Mouse (Mus musculus) embryonic facial prominence, embryonic 10.5 days (tissue): Measurements from ENCODE around the gene Adam23. TPM values are rescaled to one million over a fixed set of nuclear protein-coding genes. Genes with fewer than 3 reads are reported as not detected.

Experiments used
- DNase-seq: peaks from one replicate; pipeline ENCODE4 v3.0.0-alpha.2; 2017; ENCODE audit warnings: low spot score
- H3K27ac ChIP-seq: fragments of 300-500 bp; sonication (generic); replicated peaks from 2 replicates; pipeline ENCODE4 v1.5.1; 2016; ENCODE audit warnings: mild to moderate bottlenecking
- H3K27me3 ChIP-seq: fragments of 300-500 bp; sonication (generic); replicated peaks from 2 replicates; pipeline ENCODE4 v1.6.1; 2016; ENCODE audit warnings: low read depth, mild to moderate bottlenecking; ENCODE audit not compliant: poor library complexity, severe bottlenecking
- H3K36me3 ChIP-seq: fragments of 300-500 bp; sonication (generic); replicated peaks from 2 replicates; pipeline ENCODE4 v1.6.1; 2016; ENCODE audit warnings: mild to moderate bottlenecking, moderate library complexity
- H3K4me1 ChIP-seq: fragments of 300-500 bp; sonication (generic); 2 replicates; pipeline ENCODE4 v1.6.1; 2016
- H3K4me3 ChIP-seq: fragments of 300-500 bp; sonication (generic); 2 replicates; pipeline ENCODE4 v1.5.1; 2016; ENCODE audit warnings: mild to moderate bottlenecking, moderate library complexity
- H3K9me3 ChIP-seq: fragments of 300-500 bp; sonication (generic); 2 replicates; pipeline ENCODE4 v1.6.1; 2016; ENCODE audit warnings: mild to moderate bottlenecking
- WGBS: fragments of 180-500 bp; shearing (Covaris S2); methylation state at CpG from one replicate; pipeline ENCODE4 v1.1.7; 2016; 5-methylcytosine and 5-hydroxymethylcytosine counted together
- polyA plus RNA-seq: library from polyadenylated mRNA; unstranded; fragments of >200 nt; fragmentation: Nextera tagmentation; extraction: Ambion mirVana; gene quantifications from 2 replicates; pipeline ENCODE4 v1.2.1, GENCODE M21; 2016

Adam23 gene
- polyA plus RNA-seq, 1 experiment from 2014 or later: 5.1 TPM

DNA sequence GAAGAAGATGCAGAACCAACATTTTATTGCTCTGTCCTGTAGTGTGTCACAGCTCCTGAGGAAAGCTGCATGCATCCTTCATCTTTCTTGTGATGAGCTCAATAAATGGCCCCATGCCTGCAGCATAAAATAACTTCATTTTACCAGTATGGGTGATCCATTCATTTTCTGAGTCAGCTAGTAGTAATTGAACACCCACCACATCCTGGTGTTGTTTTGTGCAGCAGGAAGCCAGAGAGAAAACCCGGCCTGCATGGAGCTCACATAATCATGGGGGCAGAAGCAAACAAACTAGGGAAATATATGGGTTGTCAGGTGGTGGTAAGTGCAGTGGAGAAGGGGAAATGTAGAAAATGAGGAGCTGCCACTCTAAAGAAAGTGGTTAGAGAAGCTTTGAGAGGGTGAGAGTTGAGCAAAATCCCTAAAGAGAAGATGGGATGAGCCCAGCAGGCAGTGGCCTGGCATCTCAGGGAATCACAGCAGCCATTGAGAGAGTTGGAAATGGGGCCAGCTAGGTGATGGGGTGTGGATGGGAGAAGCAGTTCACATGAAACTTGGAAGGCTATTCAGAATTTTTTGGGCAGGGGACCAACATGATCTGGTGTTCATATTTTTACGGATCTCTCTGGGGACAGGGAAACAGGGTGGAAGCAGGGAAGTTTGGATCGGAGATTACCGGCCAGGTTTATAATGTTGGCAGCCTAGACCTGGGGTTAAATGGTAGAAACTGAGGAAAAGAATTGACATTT is 116.3 kb downstream of the Adam23 start:
- DNase-seq: no peak
- Histone ChIP-seq H3K27me3 (no peaks in the 10 kb centered on the region), H3K4me1 (peaks cover 15% of the 10 kb centered on the region), H3K4me3 (no peak overlapping the region), H3K27ac (no peak overlapping the region), H3K9me3 (no peaks in the 10 kb centered on the region), H3K36me3 (no peaks in the 10 kb centered on the region)
- 85% methylated on average over 4 of the region's 4 CpGs for WGBS

DNA sequence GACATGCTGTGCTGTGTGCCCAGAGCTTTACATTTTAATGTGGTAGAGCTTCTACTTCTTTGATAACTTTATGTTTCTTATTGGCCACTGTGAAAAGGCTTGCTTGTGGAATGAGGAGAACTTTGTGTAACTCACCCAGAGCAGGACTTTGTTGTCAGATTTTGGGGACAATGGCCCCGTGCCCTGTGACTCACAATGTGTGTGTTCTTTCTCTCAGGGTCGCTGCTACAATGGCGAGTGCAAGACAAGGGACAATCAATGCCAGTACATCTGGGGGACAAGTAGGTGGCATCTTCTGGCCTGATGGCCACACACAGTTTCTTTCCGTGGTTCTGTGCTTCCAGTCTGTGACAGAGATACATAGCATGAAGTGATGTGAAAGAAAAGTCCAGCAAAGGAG is 118.2 kb downstream of the Adam23 start:
- Histone ChIP-seq H3K4me3 (no peak overlapping the region), H3K36me3 (no peaks in the 10 kb centered on the region), H3K9me3 (no peaks in the 10 kb centered on the region), H3K27me3 (no peaks in the 10 kb centered on the region), H3K4me1 (peaks cover 17% of the 10 kb centered on the region), H3K27ac (peak overlapping the region; percentile 44; the same call in 1 of the 2 replicates)
- 57% methylated on average over 4 of the region's 4 CpGs for WGBS
- no peak for DNase-seq

DNA sequence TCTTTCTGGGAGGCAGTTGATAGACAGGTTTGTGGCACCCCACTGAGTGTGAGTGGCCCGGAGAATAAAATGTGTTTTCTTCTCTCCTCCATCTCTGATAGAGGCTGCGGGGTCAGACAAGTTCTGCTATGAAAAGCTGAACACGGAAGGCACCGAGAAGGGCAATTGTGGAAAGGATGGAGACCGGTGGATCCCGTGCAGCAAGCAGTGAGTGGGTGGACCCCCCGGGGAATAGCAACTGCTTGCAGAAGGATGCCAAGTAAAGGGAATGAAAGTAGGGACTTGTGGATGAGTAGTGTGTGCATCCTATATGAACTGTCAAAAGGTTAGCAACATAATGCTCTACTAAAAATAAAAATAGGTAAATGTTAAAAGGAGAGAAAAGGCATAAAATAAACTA is 120.8 kb downstream of the Adam23 start:
- H3K27me3 ChIP-seq: no peaks in the 10 kb centered on the region
- H3K36me3 ChIP-seq: no peaks in the 10 kb centered on the region
- 27% methylated on average over 7 of the region's 7 CpGs for WGBS
- H3K27ac ChIP-seq: peak overlapping the region; percentile 44; the same call in 1 of the 2 replicates
- no peaks in the 10 kb centered on the region for H3K9me3 ChIP-seq
- peaks cover 17% of the 10 kb centered on the region for H3K4me1 ChIP-seq
- no peak overlapping the region for H3K4me3 ChIP-seq
- no peak for DNase-seq

DNA sequence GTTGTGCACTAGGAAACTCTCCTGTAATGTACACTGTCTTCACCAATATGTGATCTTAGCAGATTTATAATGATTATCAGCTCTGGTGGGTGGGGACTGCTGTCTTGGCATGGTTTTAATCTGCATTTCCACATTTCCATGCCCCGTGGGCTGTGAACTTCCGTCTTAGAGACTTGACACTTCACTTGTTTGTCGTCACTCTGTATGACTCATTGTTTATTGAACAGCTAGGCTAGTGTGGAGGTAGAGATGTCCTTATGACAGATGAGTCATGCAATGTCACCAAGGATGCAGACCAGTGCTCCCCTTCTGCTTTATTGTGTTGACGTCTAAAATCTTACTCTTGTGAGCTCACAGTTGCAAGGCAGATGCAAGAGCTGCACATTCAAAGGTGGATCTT is 121.3 kb downstream of the Adam23 start:
- peaks cover 17% of the 10 kb centered on the region for H3K4me1 ChIP-seq
- 64% methylated on average over 4 of the region's 4 CpGs for WGBS
- no peaks in the 10 kb centered on the region for H3K9me3 ChIP-seq
- no peaks in the 10 kb centered on the region for H3K27me3 ChIP-seq
- H3K4me3 ChIP-seq: no peak overlapping the region
- H3K27ac ChIP-seq: no peak overlapping the region
- DNase-seq: no peak
- no peaks in the 10 kb centered on the region for H3K36me3 ChIP-seq

DNA sequence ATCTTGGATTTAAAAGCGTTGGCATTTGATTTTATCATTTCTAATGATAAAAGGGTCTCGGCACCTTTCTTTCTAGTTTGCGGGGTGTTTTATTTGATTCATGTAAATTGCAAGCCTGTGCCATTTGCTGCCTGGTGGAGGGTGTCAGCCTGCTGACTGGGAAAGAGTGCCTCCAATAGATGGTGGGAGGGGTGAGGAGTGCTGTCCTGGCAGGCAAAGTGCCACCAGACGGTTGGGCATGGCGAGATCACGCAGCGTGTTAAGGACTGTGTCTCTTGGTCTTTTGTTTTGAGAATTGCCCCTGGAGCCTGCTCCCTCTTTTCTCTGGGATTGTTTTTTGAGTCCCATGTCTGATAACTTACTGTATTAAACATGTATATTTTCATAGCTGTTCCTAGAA is 126.5 kb downstream of the Adam23 start:
- Histone ChIP-seq H3K9me3 (no peaks in the 10 kb centered on the region), H3K36me3 (no peaks in the 10 kb centered on the region), H3K4me3 (no peak overlapping the region), H3K27me3 (no peaks in the 10 kb centered on the region), H3K4me1 (peaks cover 24% of the 10 kb centered on the region), H3K27ac (no peak overlapping the region; the same call in 1 of the 2 replicates)
- DNase-seq: no peak
- WGBS: 84% methylated on average over 7 of the region's 7 CpGs

DNA sequence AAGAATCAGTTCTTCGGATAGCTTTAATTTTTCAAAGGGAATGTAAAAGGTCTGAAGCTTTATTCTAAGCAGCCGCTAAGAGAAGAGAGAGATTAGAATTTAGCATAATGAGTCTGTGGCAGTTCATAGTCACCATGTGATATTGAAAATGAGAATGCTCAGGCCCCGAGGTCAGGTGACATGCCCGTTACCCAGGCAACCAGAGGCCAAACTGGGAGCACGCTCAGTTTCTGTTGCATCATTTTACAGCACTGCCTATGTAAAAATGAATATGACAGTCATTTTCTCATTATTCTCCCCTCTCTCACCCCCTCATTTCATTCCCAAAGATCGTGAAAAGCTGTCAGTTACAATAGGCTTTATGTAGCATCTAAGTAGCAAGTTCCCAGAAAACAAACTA is 127.7 kb downstream of the Adam23 start:
- H3K27ac ChIP-seq: peak overlapping the region; percentile 37; the same call in 1 of the 2 replicates
- no peaks in the 10 kb centered on the region for H3K9me3 ChIP-seq
- H3K27me3 ChIP-seq: no peaks in the 10 kb centered on the region
- WGBS: 65% methylated on average over 6 of the region's 6 CpGs
- H3K36me3 ChIP-seq: no peaks in the 10 kb centered on the region
- H3K4me1 ChIP-seq: peaks cover 24% of the 10 kb centered on the region
- no peak overlapping the region for H3K4me3 ChIP-seq
- peak; percentile 70 for DNase-seq

DNA sequence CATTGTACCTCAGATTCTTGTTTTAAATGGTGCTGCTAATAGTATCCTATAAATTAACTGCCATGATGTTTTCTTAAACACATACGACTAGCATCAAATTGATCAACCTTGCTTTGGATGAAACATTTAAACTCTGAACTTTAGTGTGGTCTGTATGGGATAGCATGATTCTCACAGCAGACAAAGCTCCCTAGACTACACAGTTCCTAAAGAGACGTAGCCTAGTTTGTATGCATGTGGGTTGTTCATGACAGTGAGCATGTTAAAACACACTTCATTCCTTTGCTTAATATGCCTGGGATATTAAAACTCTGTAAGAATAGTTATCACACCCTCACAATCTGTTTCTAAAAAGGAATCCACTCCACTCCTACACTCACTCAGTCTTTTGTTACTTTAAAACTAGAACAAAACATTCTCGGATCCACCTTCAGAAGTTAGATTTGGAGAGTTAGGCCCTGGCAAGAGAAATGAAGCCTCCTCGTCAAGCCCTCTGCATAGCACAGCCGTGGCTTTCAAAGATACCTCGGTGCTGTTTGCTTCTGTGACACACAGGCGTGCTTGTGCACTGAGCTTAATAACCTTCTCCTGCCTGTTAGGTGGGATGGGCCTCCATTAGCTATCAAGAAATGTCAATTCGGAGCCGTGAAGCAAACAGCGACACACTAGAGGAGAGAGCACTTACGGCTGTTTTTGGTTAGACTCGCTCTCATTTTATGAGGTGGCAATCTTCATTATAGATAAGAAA is 128.3 kb downstream of the Adam23 start:
- no peak for DNase-seq
- Histone ChIP-seq H3K27ac (peak overlapping the region; percentile 37), H3K9me3 (no peaks in the 10 kb centered on the region), H3K4me1 (peaks cover 24% of the 10 kb centered on the region), H3K36me3 (no peaks in the 10 kb centered on the region), H3K4me3 (no peak overlapping the region), H3K27me3 (no peaks in the 10 kb centered on the region)
- 71% methylated on average over 12 of the region's 12 CpGs for WGBS

DNA sequence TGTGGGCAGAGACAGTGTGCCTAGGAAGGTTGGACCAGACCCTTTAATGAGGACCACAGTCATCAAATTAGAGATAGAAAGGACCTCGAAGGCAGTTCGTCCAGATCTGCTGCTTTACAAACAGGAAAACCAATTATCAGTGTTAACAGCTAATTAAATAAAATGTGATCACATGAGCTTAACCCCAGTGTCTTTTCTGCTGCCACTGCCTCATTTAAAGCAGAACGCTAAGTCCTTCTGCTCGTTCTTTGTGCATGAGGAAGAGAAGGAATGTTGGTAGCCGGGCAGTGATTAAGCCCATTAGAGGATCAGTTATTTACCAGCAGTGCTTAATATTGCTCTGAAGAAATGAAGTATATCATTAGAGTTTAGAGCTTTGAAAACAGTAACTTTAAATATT is 131.1 kb downstream of the Adam23 start:
- Histone ChIP-seq H3K4me1 (peaks cover 24% of the 10 kb centered on the region), H3K9me3 (no peaks in the 10 kb centered on the region), H3K27ac (no peak overlapping the region), H3K36me3 (no peaks in the 10 kb centered on the region), H3K27me3 (no peaks in the 10 kb centered on the region), H3K4me3 (no peak overlapping the region)
- no peak for DNase-seq
- WGBS: 35% methylated on average over 5 of the region's 5 CpGs

DNA sequence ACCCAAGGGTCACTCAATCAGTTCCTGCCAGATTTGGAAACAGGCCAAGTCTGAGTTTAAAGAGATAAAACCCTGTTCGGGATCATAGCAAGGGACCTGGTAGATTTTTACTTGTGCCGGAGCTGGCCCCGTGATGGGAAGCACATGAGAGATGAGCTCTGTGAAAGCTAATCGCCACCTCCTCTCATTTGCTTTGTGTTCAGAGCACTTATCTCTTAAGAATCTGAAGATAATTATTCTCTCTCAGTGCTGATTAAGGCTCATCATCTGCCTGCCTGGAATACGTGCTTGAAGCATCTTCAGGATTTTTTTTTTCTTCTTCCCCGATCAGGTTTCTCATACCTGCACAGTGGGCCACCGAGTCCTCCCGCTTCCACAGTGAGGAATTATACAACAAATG is 133.5 kb downstream of the Adam23 start:
- Histone ChIP-seq H3K4me1 (peaks cover 8% of the 10 kb centered on the region), H3K27me3 (no peaks in the 10 kb centered on the region), H3K9me3 (no peaks in the 10 kb centered on the region), H3K27ac (no peak overlapping the region), H3K36me3 (no peaks in the 10 kb centered on the region), H3K4me3 (no peak overlapping the region)
- DNase-seq: no peak
- WGBS: 82% methylated on average over 8 of the region's 8 CpGs

DNA sequence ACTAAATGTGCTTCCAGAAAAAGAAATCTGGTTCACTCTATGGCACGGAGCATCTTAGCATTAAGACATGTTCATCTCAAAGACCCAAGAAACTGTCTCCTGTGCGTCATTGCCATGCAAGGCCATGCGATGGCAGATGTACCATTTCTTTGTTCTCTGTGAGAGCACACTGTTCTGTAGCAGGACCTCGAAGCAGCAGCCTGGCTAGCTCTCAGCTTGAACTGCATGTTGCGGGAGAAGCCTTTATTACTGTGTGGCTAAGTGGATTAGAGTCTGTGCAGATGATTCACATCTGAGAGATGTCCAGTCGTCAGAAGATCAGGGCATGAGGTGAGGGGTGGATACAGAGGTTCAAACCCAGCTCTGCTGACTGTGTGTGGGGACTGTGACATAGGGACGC is 141.2 kb downstream of the Adam23 start:
- Histone ChIP-seq H3K27me3 (no peaks in the 10 kb centered on the region), H3K27ac (no peak overlapping the region), H3K36me3 (no peaks in the 10 kb centered on the region), H3K4me1 (no peaks in the 10 kb centered on the region), H3K4me3 (no peak overlapping the region), H3K9me3 (no peaks in the 10 kb centered on the region)
- WGBS: 84% methylated on average over 7 of the region's 7 CpGs
- DNase-seq: no peak

DNA sequence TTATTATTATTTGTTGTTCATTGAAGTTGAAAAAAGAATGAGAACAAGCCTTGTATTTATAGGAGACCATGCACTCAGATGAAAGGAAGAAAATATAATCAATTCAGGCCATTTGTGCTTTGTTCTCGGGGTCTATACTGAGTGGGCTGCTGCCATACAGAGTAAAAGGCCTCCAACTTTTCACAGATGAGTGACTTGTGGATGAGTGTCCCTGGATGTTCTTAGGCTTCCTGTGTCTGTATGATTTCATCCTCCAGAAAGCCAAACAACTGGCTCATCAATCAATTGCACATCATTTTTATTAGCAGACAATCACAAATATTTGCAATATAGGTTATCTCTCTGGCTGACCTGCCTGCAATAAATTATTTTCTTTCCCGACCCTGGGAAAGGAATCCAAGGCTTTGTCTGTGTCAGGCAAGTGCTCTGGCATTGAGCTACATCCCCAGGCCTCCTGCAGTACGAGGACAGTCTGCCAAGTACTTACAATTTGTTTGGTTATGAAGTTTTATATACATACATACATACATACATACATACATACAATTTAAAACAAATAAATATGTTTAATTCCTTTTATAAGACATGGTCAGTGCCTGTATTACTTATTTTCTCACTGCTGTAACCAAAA is 158.3 kb downstream of the Adam23 start:
- no peak overlapping the region for H3K4me3 ChIP-seq
- H3K36me3 ChIP-seq: no peaks in the 10 kb centered on the region
- H3K4me1 ChIP-seq: no peaks in the 10 kb centered on the region
- H3K9me3 ChIP-seq: no peaks in the 10 kb centered on the region
- H3K27ac ChIP-seq: no peak overlapping the region
- H3K27me3 ChIP-seq: no peaks in the 10 kb centered on the region
- no peak for DNase-seq
- WGBS: 66% methylated on average over 3 of the region's 3 CpGs

DNA sequence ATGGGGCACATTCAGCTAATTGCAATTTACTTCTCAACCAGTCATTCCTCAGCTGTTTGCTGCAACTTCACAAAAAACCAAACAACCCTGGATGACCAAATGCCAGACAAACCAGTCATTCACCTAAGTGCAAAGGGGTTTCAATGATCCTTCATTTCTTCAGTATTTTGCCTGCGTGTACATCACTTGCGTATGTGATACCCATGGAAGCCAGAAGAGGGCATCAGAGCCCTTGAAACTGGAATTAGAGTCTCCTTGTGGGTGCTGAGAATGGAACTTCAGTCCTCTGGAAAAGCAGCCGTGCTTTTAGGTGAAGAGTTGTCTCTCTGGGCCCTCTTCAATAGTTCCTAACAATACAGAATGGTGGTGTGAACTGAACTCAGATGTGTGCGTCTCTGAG is 163.9 kb downstream of the Adam23 start:
- Histone ChIP-seq H3K27me3 (peaks cover 14% of the 10 kb centered on the region), H3K36me3 (no peaks in the 10 kb centered on the region), H3K4me3 (no peak overlapping the region), H3K27ac (no peak overlapping the region), H3K4me1 (peaks cover 7% of the 10 kb centered on the region), H3K9me3 (no peaks in the 10 kb centered on the region)
- 88% methylated on average over 4 of the region's 4 CpGs for WGBS
- no peak for DNase-seq
